Mouse (Mus musculus): Measurements from ENCODE around the gene Nploc4. TPM values are rescaled to one million over a fixed set of nuclear protein-coding genes. Genes with fewer than 3 reads are reported as not detected.
"Not testable (repeated sequence)": the region's sequence is repeated elsewhere in the genome, so short reads cannot be mapped to it uniquely, and the experiment has no call there.

The Nploc4 gene
- polyA plus RNA-seq, 1 experiment = 61.8 TPM

- Histone ChIP-seq H3K36me3 (ENCODE audit: control insufficient read depth, insufficient read depth) (peaks cover 21% of the 10 kb centered on the region), H3ac (ENCODE audit: control insufficient read depth, insufficient read length, low read depth) (peak overlapping the region; percentile 60), H3K4me3 (ENCODE audit: insufficient read depth, poor library complexity, severe bottlenecking) (peak overlapping the region; percentile 99), H3K79me2 (ENCODE audit: control insufficient read depth, insufficient read depth) (peaks cover 63% of the 10 kb centered on the region), H3K27me3 (ENCODE audit: control insufficient read depth, insufficient read depth, insufficient read length) (no peaks in the 10 kb centered on the region), H3K79me3 (ENCODE audit: low read depth) (peaks cover 31% of the 10 kb centered on the region)
- TF ChIP-seq MYOD1 (IDR thresholded peaks at IDR 0.05; ENCODE audit: control insufficient read depth, insufficient read length, low read depth) (no peak), MYOG (IDR thresholded peaks at IDR 0.05; ENCODE audit: control insufficient read depth, extremely low read depth, insufficient read length) (no peak), USF1 (IDR thresholded peaks at IDR 0.05; ENCODE audit: low read depth) (no peak), FOSL1 (IDR thresholded peaks at IDR 0.05; ENCODE audit: insufficient read depth, low read length, poor library complexity, severe bottlenecking) (no peak)
These were observed 90.2 kb downstream of the Nploc4 start for GRCm38 (mm10) chr11:120347301-120347700.

- Histone ChIP-seq H3K4me3 (ENCODE audit: insufficient read depth, poor library complexity, severe bottlenecking) (peak overlapping the region; percentile 82), H3ac (ENCODE audit: control insufficient read depth, insufficient read length, low read depth) (peak overlapping the region; percentile 69), H3K79me3 (ENCODE audit: low read depth) (peaks cover 29% of the 10 kb centered on the region), H3K36me3 (ENCODE audit: control insufficient read depth, insufficient read depth) (peaks cover 21% of the 10 kb centered on the region), H3K79me2 (ENCODE audit: control insufficient read depth, insufficient read depth) (peaks cover 56% of the 10 kb centered on the region)
- H3K27me3 ChIP-seq (ENCODE audit: control insufficient read depth, insufficient read depth, insufficient read length) = not testable (repeated sequence)
These were observed 91.0 kb downstream of the Nploc4 start for GRCm38 (mm10) chr11:120346383-120347034.

DNA sequence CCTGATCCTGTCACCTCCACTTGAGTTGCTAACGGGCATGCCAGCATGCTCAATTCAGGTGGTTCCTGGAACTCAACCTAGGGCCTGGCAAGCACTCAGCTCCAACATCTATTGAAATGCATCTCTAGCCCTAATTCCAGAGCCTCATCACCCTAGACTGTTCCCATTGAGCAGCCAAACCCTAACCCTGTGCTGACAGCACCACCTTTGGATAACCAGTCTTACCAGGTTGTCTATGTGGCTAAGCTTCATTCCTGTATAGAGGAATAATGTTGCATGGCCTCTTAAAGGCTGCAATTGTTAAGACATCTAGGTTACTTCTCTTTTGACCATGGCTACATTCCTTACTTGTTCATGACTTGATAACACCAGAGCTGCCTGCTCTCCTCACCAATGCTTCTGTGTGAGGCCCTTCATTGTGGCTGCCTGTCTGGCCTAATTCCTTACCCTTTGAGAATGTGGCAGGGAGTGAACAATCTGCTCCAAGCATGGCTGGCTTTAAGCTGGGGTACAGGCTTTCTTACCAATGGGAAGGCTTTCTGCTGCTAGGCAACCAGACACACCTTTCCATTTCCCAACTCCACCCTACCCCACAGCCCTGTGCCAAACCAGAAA lies 92.3 kb downstream of the Nploc4 start:
- H3K79me2 ChIP-seq (ENCODE audit: control insufficient read depth, insufficient read depth) = peaks cover 45% of the 10 kb centered on the region

GRCm38 (mm10) chr11:120344310-120344920 lies 93.1 kb downstream of the Nploc4 start:
- Histone ChIP-seq H3K79me2 (ENCODE audit: control insufficient read depth, insufficient read depth) (peaks cover 41% of the 10 kb centered on the region), H3K4me3 (ENCODE audit: insufficient read depth, poor library complexity, severe bottlenecking) (peak overlapping the region; percentile 38), H3K27me3 (ENCODE audit: control insufficient read depth, insufficient read depth, insufficient read length) (no peaks in the 10 kb centered on the region), H3K36me3 (ENCODE audit: control insufficient read depth, insufficient read depth) (peaks cover 21% of the 10 kb centered on the region), H3ac (ENCODE audit: control insufficient read depth, insufficient read length, low read depth) (no peak overlapping the region), H3K79me3 (ENCODE audit: low read depth) (peaks cover 28% of the 10 kb centered on the region)
- TF ChIP-seq FOSL1 (IDR thresholded peaks at IDR 0.05; ENCODE audit: insufficient read depth, low read length, poor library complexity, severe bottlenecking) (no peak), MYOD1 (IDR thresholded peaks at IDR 0.05; ENCODE audit: control insufficient read depth, insufficient read length, low read depth) (no peak), USF1 (IDR thresholded peaks at IDR 0.05; ENCODE audit: low read depth) (no peak)

More for the DNA sequence above, 92.3 kb downstream of the Nploc4 start:
- Histone ChIP-seq H3K4me3 (ENCODE audit: insufficient read depth, poor library complexity, severe bottlenecking) (peak overlapping the region; percentile 38), H3K27me3 (ENCODE audit: control insufficient read depth, insufficient read depth, insufficient read length) (no peaks in the 10 kb centered on the region), H3K79me3 (ENCODE audit: low read depth) (peaks cover 29% of the 10 kb centered on the region), H3ac (ENCODE audit: control insufficient read depth, insufficient read length, low read depth) (peak overlapping the region; percentile 78), H3K36me3 (ENCODE audit: control insufficient read depth, insufficient read depth) (peaks cover 21% of the 10 kb centered on the region)
- TF ChIP-seq MAX (IDR thresholded peaks at IDR 0.05) (no peak), FOSL1 (IDR thresholded peaks at IDR 0.05; ENCODE audit: insufficient read depth, low read length, poor library complexity, severe bottlenecking) (no peak), USF1 (IDR thresholded peaks at IDR 0.05; ENCODE audit: low read depth) (no peak), MYOG (IDR thresholded peaks at IDR 0.05; ENCODE audit: control insufficient read depth, extremely low read depth, insufficient read length) (no peak), CEBPB (IDR thresholded peaks at IDR 0.05; ENCODE audit: low read depth) (no peak), CTCF (IDR thresholded peaks at IDR 0.05; ENCODE audit: control insufficient read depth, insufficient read depth, insufficient read length) (no peak), MYOD1 (IDR thresholded peaks at IDR 0.05; ENCODE audit: control insufficient read depth, insufficient read length, low read depth) (no peak)

GRCm38 (mm10) chr11:120343519-120344309 lies 93.8 kb downstream of the Nploc4 start:
- Histone ChIP-seq H3K79me3 (ENCODE audit: low read depth) (peaks cover 21% of the 10 kb centered on the region), H3K79me2 (ENCODE audit: control insufficient read depth, insufficient read depth) (peaks cover 34% of the 10 kb centered on the region), H3K27me3 (ENCODE audit: control insufficient read depth, insufficient read depth, insufficient read length) (no peaks in the 10 kb centered on the region), H3ac (ENCODE audit: control insufficient read depth, insufficient read length, low read depth) (no peak overlapping the region), H3K36me3 (ENCODE audit: control insufficient read depth, insufficient read depth) (peaks cover 21% of the 10 kb centered on the region), H3K4me3 (ENCODE audit: insufficient read depth, poor library complexity, severe bottlenecking) (no peak overlapping the region)
- TF ChIP-seq FOSL1 (IDR thresholded peaks at IDR 0.05; ENCODE audit: insufficient read depth, low read length, poor library complexity, severe bottlenecking) = no peak
- TF ChIP-seq MAX (IDR thresholded peaks at IDR 0.05) = no peak
- TF ChIP-seq MYOG (IDR thresholded peaks at IDR 0.05; ENCODE audit: control insufficient read depth, extremely low read depth, insufficient read length) = no peak
- no peak for TF ChIP-seq MYOD1 (IDR thresholded peaks at IDR 0.05; ENCODE audit: control insufficient read depth, insufficient read length, low read depth)
- no peak for TF ChIP-seq USF1 (IDR thresholded peaks at IDR 0.05; ENCODE audit: low read depth)

Measured in C2C12 (cell line).